Mouse (Mus musculus): ENCODE measurements around the gene N4bp2l2. TPM values are rescaled to one million over a fixed set of nuclear protein-coding genes. Genes with fewer than 3 reads are reported as not detected.

Gene N4bp2l2
- polyA plus RNA-seq, 1 experiment from 2014 or later, result 19.7 TPM

DNA sequence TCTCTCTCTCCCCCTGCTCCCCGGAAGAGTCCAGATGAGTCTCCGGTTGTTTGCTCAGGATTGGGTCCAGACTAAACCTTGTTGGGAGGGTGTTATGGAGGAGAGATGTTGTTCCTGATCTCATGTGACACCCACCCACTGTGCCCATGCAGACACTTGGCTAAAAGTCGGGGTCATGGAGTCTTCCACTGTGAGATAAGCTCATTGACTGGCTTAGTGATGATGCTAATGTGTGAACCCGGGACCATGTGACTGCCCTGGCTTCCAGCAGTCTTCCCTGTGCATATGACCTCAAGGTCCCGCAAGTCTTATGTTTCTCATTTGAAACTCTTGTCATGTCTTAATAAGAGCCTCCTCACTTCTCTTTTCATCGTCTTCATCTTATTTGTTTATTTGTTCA, 84.8 kb downstream of the N4bp2l2 start:
- Histone ChIP-seq H3K4me2 (no peak overlapping the region), H3K9ac (no peak overlapping the region), H3K27ac (no peak overlapping the region), H3K27me3 (no peaks in the 10 kb centered on the region), H3K36me3 (no peaks in the 10 kb centered on the region), H3K9me3 (replicated peaks) (no peaks in the 10 kb centered on the region), H3K4me3 (replicated peaks) (no peak overlapping the region), H3K4me1 (replicated peaks) (peaks cover 81% of the 10 kb centered on the region)
- ATAC-seq (ENCODE audit: low read depth) (no peak), DNase-seq (no peak)
- WGBS (ENCODE audit: insufficient replicate concordance), result 70% methylated on average over 6 of the region's 6 CpGs

DNA sequence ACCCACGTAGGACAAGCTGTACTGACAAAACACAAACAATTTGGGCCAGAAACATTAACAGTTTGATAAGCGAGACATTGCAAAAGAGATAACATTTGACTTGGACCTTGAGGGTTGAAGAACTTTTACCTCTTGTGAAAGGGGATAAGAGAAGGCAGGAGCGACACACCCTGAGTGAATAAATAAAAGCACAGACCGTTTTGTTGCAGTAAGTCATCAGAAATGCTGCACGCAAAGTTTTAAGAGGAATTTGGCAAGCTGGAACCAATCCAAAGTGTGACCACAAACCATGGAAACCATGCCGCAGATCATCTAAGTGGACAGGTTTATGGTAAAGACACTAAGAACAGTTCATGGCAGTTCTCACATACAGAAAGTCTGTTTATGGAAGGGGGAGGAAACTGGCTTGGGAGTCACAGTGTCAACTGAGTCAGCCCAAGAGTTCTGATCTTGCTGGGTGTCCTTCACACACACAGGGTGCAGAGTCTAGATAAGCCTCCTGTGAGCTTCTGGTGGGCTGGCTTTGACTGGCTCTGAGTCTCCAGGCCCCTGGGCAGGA, 87.3 kb downstream of the N4bp2l2 start:
- Histone ChIP-seq H3K27me3 (no peaks in the 10 kb centered on the region), H3K4me2 (peak overlapping the region; percentile 61), H3K9ac (peak overlapping the region; percentile 31), H3K4me3 (replicated peaks) (peak overlapping the region; percentile 23), H3K4me1 (replicated peaks) (peaks cover 68% of the 10 kb centered on the region), H3K9me3 (replicated peaks) (no peaks in the 10 kb centered on the region), H3K36me3 (0 out of 2 replicates have a peak, but pooled peaks cover 4% of the 10 kb centered on the region), H3K27ac (peak overlapping the region; percentile 94)
- ATAC-seq (ENCODE audit: low read depth), result peak; percentile 96
- 16% methylated on average over 6 of the region's 6 CpGs for WGBS (ENCODE audit: insufficient replicate concordance)
- DNase-seq, result peak; percentile 73

DNA sequence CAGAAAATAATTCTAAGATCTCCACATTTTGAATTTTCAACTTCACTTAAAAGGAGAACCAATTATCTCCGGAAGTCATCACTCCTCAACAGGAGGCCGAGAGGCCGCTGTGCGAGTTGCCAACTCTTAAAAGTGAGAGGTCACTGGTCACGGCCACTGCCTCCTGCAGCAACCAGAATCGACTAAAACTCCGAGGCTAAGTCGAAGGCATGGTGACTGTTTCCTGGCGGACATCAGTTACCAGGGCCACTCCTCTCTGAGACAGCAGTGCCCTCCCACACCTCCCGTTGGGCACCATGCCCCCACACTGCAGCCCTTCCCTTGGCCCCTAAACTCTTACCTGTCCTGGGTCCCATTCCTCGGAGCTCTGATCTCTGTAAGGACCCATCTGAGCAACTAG, 89.2 kb downstream of the N4bp2l2 start:
- WGBS (ENCODE audit: insufficient replicate concordance), result 80% methylated on average over 11 of the region's 11 CpGs
- Histone ChIP-seq H3K4me3 (replicated peaks) (no peak overlapping the region), H3K9me3 (replicated peaks) (no peaks in the 10 kb centered on the region), H3K4me2 (no peak overlapping the region), H3K4me1 (replicated peaks) (peaks cover 57% of the 10 kb centered on the region), H3K27ac (peak overlapping the region; percentile 94), H3K27me3 (no peaks in the 10 kb centered on the region), H3K36me3 (peaks cover 18% of the 10 kb centered on the region), H3K9ac (no peak overlapping the region)
- DNase-seq (no peak), ATAC-seq (ENCODE audit: low read depth) (no peak)

DNA sequence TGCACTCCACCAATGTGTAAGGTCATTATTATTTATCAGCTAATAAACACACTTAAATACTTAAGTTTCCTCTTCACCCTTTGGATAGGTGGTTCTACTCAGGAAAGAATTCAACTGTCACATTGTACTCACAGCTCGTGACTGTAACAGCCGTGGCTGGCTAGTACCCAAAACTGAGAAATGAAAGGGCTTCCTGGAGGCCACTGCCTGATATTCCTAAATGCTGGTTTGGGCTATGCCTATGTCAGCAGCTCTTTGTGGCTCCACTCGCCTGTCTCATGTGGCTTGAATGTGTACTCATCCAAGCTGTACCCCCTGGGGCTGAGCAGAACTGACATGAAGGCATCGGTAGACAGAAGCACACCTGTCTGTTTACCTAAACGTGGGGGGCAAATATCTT, 91.1 kb downstream of the N4bp2l2 start:
- ATAC-seq (ENCODE audit: low read depth), result no peak
- no peak overlapping the region for H3K27ac ChIP-seq
- WGBS (ENCODE audit: insufficient replicate concordance), result 72% methylated on average over 5 of the region's 5 CpGs
- no peaks in the 10 kb centered on the region for H3K27me3 ChIP-seq
- H3K9ac ChIP-seq, result no peak overlapping the region
- H3K9me3 ChIP-seq (replicated peaks), result no peaks in the 10 kb centered on the region
- peaks cover 35% of the 10 kb centered on the region for H3K36me3 ChIP-seq
- no peak for DNase-seq
- no peak overlapping the region for H3K4me3 ChIP-seq (replicated peaks)
- H3K4me2 ChIP-seq, result no peak overlapping the region
- H3K4me1 ChIP-seq (replicated peaks), result peaks cover 40% of the 10 kb centered on the region

DNA sequence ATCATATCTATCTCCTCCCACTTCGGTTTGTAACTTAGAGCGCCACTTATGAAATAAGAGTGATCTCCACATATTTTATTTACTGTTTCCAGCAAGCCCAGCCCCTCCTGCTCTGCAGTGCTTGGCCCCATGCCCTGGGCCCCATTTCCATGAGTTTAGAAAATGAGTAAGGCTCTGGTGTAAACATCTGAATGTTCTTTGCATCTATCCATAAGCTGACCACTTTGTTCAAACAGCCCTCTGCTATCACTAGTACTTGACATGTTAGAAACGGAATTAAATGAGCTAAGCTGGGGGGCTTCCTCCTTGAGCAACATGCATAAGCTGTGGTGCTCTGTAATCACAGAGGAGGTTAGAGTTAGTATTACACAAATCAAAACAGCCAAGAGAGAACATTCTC, 91.6 kb downstream of the N4bp2l2 start:
- H3K9ac ChIP-seq, result no peak overlapping the region
- ATAC-seq (ENCODE audit: low read depth) (no peak), DNase-seq (no peak)
- H3K4me1 ChIP-seq (replicated peaks), result peaks cover 36% of the 10 kb centered on the region
- no peak overlapping the region for H3K4me2 ChIP-seq
- H3K27me3 ChIP-seq, result no peaks in the 10 kb centered on the region
- 84% methylated on average over 3 of the region's 3 CpGs for WGBS (ENCODE audit: insufficient replicate concordance)
- H3K4me3 ChIP-seq (replicated peaks), result no peak overlapping the region
- no peaks in the 10 kb centered on the region for H3K9me3 ChIP-seq (replicated peaks)
- H3K27ac ChIP-seq, result no peak overlapping the region
- peaks cover 39% of the 10 kb centered on the region for H3K36me3 ChIP-seq

DNA sequence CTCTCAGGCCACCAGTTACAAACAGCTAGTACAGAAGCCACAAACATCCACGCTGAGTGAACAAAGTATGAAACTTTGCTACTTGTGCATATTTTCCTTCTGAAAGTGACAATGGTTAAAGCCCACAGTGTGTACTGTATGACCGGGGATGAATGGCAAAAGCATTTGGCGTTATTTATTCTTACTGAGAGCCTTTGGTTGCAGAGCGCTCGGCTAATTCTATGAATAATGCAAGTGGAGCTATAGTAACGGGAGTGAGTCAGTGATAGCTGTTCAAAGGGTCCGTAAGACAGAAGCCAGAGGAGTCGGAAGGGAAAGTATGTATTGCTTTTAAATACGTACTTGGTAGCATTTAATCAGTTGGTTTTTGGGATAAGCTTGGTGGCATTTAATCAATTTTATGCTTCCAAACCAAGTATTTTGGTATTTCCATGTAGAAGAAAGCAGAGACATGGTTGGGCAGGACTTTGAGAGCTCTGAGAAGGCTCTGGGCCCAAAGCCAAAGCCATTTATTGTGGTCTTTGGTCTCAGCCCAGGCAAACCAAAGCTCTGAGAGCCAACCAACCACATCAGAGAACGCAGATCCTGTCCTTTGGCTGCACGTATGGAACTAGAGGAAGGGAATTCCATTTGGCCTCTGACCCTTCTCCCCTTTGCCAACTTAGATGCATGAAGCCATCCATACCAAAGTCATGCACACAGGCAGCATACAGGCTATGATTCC, 95.3 kb downstream of the N4bp2l2 start:
- ATAC-seq (ENCODE audit: low read depth) (no peak), DNase-seq (no peak)
- WGBS (ENCODE audit: insufficient replicate concordance), result 90% methylated on average over 11 of the region's 11 CpGs
- Histone ChIP-seq H3K9ac (no peak overlapping the region), H3K4me1 (replicated peaks) (no peaks in the 10 kb centered on the region), H3K27me3 (no peaks in the 10 kb centered on the region), H3K27ac (no peak overlapping the region), H3K9me3 (replicated peaks) (no peaks in the 10 kb centered on the region), H3K36me3 (peaks cover 72% of the 10 kb centered on the region), H3K4me2 (no peak overlapping the region), H3K4me3 (replicated peaks) (no peak overlapping the region)

DNA sequence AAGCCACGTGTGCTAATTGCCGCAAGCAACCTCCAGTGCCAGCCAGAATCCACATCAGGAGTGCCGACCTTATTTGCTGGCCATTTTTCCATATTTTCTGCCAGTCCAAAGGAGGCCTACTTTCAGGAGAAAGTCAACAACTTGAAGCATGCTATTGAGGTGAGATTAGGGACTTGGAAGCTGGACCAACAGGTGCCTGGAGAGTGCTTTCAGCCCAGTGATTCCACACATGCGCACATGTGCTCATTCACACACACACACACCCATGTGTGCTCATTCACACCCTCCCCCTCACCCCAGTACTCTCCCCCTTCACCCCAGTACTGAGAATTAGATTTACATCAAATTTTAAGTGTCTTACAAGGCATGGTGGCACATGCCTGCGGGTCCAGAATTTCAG, 99.0 kb downstream of the N4bp2l2 start:
- Histone ChIP-seq H3K9ac (no peak overlapping the region), H3K4me1 (replicated peaks) (no peaks in the 10 kb centered on the region), H3K9me3 (replicated peaks) (no peaks in the 10 kb centered on the region), H3K4me3 (replicated peaks) (no peak overlapping the region), H3K4me2 (no peak overlapping the region), H3K27ac (no peak overlapping the region), H3K36me3 (peaks cover 87% of the 10 kb centered on the region), H3K27me3 (no peaks in the 10 kb centered on the region)
- 88% methylated on average over 5 of the region's 5 CpGs for WGBS (ENCODE audit: insufficient replicate concordance)
- DNase-seq (no peak), ATAC-seq (ENCODE audit: low read depth) (no peak)

DNA sequence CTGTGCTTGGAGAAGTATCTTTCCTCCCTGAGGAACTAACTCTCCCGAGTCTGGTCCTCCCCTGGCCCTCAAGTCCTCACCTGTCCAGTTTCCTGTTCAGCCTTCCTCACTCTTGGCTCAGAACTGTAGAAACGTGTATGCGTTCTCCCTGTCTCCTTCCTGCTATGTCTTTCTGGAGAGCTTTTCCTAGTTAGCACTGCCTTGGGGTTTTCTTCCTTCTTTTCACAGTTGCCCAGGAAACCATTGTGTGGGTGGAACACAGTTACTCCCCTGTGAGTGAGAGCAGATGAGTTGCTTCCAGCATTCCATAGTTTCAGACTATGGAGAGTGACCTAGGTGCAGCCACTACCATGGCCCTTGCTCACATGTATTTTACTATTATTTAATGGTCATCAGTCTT, 99.8 kb downstream of the N4bp2l2 start:
- H3K36me3 ChIP-seq, result peaks cover 89% of the 10 kb centered on the region
- 69% methylated on average over 3 of the region's 3 CpGs for WGBS (ENCODE audit: insufficient replicate concordance)

DNA sequence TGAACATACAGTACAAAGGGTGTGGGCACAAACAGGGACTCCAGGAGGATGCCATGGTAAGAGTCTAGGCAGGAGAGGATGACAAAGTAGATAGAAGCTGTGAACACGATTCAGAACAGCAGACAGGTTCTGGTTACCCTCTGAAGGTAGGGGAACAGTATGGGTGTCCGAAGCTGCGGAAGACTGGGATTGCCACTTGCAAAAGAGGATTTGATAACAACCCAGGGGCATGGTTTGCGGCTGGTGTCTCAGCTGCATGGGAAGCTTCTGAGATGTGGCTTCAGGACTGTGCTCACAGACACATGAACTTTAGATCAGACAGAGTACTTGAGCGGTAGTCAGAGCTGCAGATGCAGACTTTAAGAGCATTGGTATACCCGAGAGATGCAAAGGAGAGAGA, 101.6 kb downstream of the N4bp2l2 start:
- Histone ChIP-seq H3K9me3 (replicated peaks) (no peaks in the 10 kb centered on the region), H3K27ac (no peak overlapping the region), H3K4me2 (no peak overlapping the region), H3K4me1 (replicated peaks) (peaks cover 6% of the 10 kb centered on the region), H3K27me3 (no peaks in the 10 kb centered on the region), H3K9ac (no peak overlapping the region), H3K4me3 (replicated peaks) (no peak overlapping the region), H3K36me3 (peaks cover 89% of the 10 kb centered on the region)
- ATAC-seq (ENCODE audit: low read depth) (no peak), DNase-seq (no peak)
- WGBS (ENCODE audit: insufficient replicate concordance), result 84% methylated on average over 6 of the region's 6 CpGs

More for the DNA sequence above, 99.8 kb downstream of the N4bp2l2 start:
- no peak overlapping the region for H3K27ac ChIP-seq
- H3K9ac ChIP-seq, result no peak overlapping the region
- no peak for DNase-seq
- no peak overlapping the region for H3K4me2 ChIP-seq
- H3K4me3 ChIP-seq (replicated peaks), result no peak overlapping the region
- peaks cover 6% of the 10 kb centered on the region for H3K4me1 ChIP-seq (replicated peaks)
- no peaks in the 10 kb centered on the region for H3K27me3 ChIP-seq
- H3K9me3 ChIP-seq (replicated peaks), result no peaks in the 10 kb centered on the region
- no peak for ATAC-seq (ENCODE audit: low read depth)

DNA sequence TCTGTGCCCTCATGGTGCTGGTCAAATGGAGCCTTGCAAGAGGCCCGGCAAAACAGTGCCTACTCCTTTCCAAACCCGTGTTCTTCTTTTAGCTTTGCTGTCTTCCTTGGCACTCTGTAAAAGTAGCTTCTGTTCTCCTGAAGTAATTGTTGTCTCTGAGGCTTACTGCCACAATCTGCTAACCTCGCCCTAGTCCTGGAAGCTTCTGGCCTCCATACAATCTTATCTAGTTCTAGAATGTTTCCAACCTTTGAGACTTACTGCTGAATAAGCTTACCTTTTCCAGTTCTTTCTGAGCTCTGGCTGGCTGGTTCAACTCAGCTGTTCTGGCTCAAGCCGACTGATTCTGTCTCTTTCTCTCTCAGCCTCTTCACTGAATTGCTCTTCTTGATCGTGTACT, 104.2 kb downstream of the N4bp2l2 start:
- 68% methylated on average over 5 of the region's 5 CpGs for WGBS (ENCODE audit: insufficient replicate concordance)
- H3K9me3 ChIP-seq (replicated peaks), result no peaks in the 10 kb centered on the region
- no peak for DNase-seq
- H3K4me2 ChIP-seq, result no peak overlapping the region
- peaks cover 94% of the 10 kb centered on the region for H3K36me3 ChIP-seq
- no peak overlapping the region for H3K9ac ChIP-seq
- H3K4me1 ChIP-seq (replicated peaks), result peaks cover 6% of the 10 kb centered on the region
- H3K4me3 ChIP-seq (replicated peaks), result no peak overlapping the region
- H3K27ac ChIP-seq, result peak overlapping the region; percentile 15; the same call in 1 of the 2 replicates
- H3K27me3 ChIP-seq, result no peaks in the 10 kb centered on the region
- ATAC-seq (ENCODE audit: low read depth), result no peak

DNA sequence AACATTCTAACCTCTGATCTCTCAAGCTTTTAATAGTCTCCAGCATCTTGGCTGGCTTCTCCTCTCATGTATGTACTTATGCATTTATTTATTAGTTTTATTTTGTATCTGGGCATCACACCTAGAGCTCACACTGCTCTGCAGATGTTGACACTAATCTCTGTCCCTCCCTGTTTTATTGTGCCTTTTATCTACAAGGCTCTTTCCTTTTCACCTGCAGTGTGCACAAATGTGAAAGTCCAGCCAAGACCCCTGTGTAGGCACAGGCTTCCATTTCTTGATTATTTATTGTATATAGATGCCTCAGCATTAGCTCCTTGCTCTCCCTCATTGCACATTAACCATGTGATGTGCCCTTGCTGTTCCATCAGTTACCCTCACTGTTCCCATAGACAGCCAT, 104.6 kb downstream of the N4bp2l2 start:
- Histone ChIP-seq H3K4me3 (replicated peaks) (no peak overlapping the region), H3K27me3 (no peaks in the 10 kb centered on the region), H3K9me3 (replicated peaks) (no peaks in the 10 kb centered on the region), H3K9ac (no peak overlapping the region), H3K4me2 (no peak overlapping the region), H3K36me3 (peaks cover 92% of the 10 kb centered on the region), H3K27ac (peak overlapping the region; percentile 15; the same call in 1 of the 2 replicates), H3K4me1 (replicated peaks) (peaks cover 6% of the 10 kb centered on the region)
- no peak for DNase-seq
- no peak for ATAC-seq (ENCODE audit: low read depth)

DNA sequence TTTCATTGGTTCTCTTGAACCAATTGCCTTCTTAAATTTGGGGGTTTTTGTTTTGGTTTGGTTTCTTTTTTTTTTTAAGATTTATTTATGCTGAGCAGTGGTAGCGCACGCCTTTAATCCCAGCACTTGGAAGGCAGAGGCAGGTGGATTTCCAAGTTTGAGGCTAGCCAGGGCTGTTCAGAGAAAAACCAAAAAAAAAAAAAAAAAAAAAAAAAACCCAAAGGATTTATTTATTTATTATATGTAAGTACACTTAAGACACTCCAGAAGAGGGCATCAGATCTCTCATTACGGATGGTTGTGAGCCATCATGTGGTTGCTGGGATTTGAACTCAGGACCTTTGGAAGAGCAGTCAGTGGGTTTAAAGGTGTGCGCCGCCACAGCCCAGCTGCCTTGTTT, 105.1 kb downstream of the N4bp2l2 start:
- no peaks in the 10 kb centered on the region for H3K27me3 ChIP-seq
- H3K36me3 ChIP-seq, result peaks cover 88% of the 10 kb centered on the region
- no peak overlapping the region for H3K4me3 ChIP-seq (replicated peaks)
- no peak for DNase-seq
- H3K4me1 ChIP-seq (replicated peaks), result peaks cover 6% of the 10 kb centered on the region
- H3K27ac ChIP-seq, result no peak overlapping the region
- ATAC-seq (ENCODE audit: low read depth), result no peak
- no peak overlapping the region for H3K4me2 ChIP-seq
- no peaks in the 10 kb centered on the region for H3K9me3 ChIP-seq (replicated peaks)
- no peak overlapping the region for H3K9ac ChIP-seq
- WGBS (ENCODE audit: insufficient replicate concordance), result 94% methylated on average over 5 of the region's 5 CpGs

All from liver, embryonic 13.5 days (tissue).